Mouse (Mus musculus): ENCODE measurements around the gene Gm9887.

DNA sequence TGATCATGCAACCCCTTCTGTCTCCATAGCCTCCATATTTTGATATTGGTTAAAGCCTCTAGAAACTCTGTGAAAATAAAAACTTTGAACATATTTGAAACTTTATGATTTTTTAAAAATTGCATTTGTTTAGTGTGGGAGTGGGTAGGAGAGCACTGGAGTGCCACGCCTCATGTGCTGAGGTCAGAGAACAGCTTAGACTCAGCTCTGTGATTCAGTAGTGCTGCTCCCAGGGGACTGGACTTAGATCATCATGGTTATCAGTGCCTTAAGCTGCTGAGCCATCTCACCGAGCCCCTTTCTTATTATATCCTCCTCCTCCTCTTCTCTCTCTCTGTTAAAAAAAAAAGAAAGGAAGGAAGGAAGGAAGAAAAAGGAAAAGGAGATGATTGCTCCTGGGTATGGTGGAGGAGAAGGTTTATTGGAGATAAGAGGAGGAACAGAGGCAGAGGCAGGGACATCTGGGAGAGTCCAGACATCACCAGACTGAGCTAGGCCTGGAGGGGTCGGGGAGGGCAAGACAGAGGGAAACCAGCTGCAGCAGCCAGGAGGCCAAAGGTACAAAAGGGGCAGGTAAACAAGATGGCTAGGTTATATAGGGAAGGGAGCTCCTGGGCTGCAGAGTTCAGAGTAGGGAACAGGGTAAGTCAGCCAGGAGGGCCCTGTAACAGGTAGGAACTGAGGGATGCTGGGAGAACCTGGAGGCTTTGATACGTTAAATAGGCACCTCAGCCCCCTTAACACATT lies 42.7 kb upstream of the Gm9887 start:
- TF ChIP-seq CTCF (IDR thresholded peaks at IDR 0.05; ENCODE audit: extremely low read depth, insufficient read length, insufficient replicate concordance, low read depth, low read length) (no peak), POLR2A (IDR thresholded peaks at IDR 0.05; ENCODE audit: low read depth, low read length) (0 out of 2 replicates have a peak, but pooled peaks have one; percentile 19)

All from small intestine, adult 2 months (tissue).